Mouse (Mus musculus) B cell, adult 67 days (primary cell): ENCODE measurements around the gene Nubpl. TPM values are rescaled to one million over a fixed set of nuclear protein-coding genes. Genes with fewer than 3 reads are reported as not detected.

Source experiments
- total RNA-seq, 2 experiments: library from RNA; stranded (reverse); gene quantifications; 4 replicates each; pipeline ENCODE4 v1.2.4; 2023

Gene Nubpl
- total RNA-seq, result 1 to 10 TPM; 4.7 to 7.3 TPM

GRCm38 (mm10) chr12:52097650-52098070 is at the start of gene Nubpl:
Nubpl (plus strand) TSS chr12:52097737.

Other genes with a start within 250 kb of the Nubpl start
- 10 to 100 TPM; 15.7 to 21.2 TPM for gene Heatr5a, start 126.4 kb upstream of the Nubpl start, total RNA-seq
- 1 to 10 TPM; 4.4 to 5.9 TPM for gene Dtd2, start 91.2 kb upstream of the Nubpl start, total RNA-seq
- gene Gpr33, start 69.7 kb upstream of the Nubpl start, total RNA-seq, result not detected